Mouse (Mus musculus) Patski (cell line): Measurements from ENCODE around the gene Erbb3. TPM values are rescaled to one million over a fixed set of nuclear protein-coding genes. Genes with fewer than 3 reads are reported as not detected.
A peak's percentile ranks its signal among the peaks of the same experiment; 100 is the strongest.

Experiments used
- ATAC-seq: fragments of 100-300 bp; one replicate; pipeline ENCODE4 v1.8.0; 2021
- CTCF ChIA-PET: fragments of 350-600 bp; sonication (Branson Sonifier 250); formaldehyde crosslinking; loops from one replicate; lab custom pipeline; 2022; ENCODE audit warnings: inconsistent platforms; lab: Charles Lee
- POLR2A ChIA-PET: fragments of 350-600 bp; sonication (Branson Sonifier 250); formaldehyde crosslinking; loops from one replicate; lab custom pipeline; 2022; ENCODE audit warnings: antibody characterized with exemption, inconsistent platforms; lab: Charles Lee
- DNase-seq: peaks from one replicate; pipeline ENCODE4 v3.0.0-alpha.2; 2011; ENCODE audit warnings: low read depth, low spot score
- H3K27me3 ChIP-seq: fragments of 371-371 bp; one replicate; pipeline ENCODE4 v1.5.1; 2021
- CTCF ChIP-seq: fragments of 100-300 bp; IDR thresholded peaks from one replicate; pipeline ENCODE4 v1.5.1; 2021
- in situ Hi-C: fragments of 300-500 bp; cut with MboI; formaldehyde crosslinking; loops from 3 replicates; pipeline ENCODE4 v1.11.1; 2018; ENCODE audit warnings: low pct_unique_long_range_greater_than_20kb, mixed read lengths
- polyA plus RNA-seq: library from polyadenylated mRNA; unstranded; gene quantifications from one replicate; pipeline ENCODE4 v1.2.3, GENCODE M21; 2021

Erbb3 gene
- polyA plus RNA-seq, 1 experiment from 2014 or later, result 1.2 TPM

- no peak for ATAC-seq
- ChIA-PET POLR2A (no interaction called here), CTCF (no interaction called here)
- in situ Hi-C loops, result no loop called here
- no peak for DNase-seq
- TF ChIP-seq CTCF, result no peak
- H3K27me3 ChIP-seq, result peaks cover 5% of the 10 kb centered on the region
Observed at GRCm38 (mm10) chr10:128588136-128588535, 1.3 kb downstream of the Erbb3 start.

GRCm38 (mm10) chr10:128587697-128588096 lies 1.8 kb downstream of the Erbb3 start:
- ChIA-PET CTCF (interaction anchor here (1.2 kb wide), 1 partner anchor 53 kb away, joined by 3 read pairs; no protein-coding TSS in a partner anchor), POLR2A (no interaction called here)
- in situ Hi-C loops, result no loop called here
- no peak for TF ChIP-seq CTCF
- peaks cover 5% of the 10 kb centered on the region for H3K27me3 ChIP-seq
- DNase-seq (no peak), ATAC-seq (no peak)

GRCm38 (mm10) chr10:128587120-128587519 lies 2.3 kb downstream of the Erbb3 start:
- in situ Hi-C loops, result no loop called here
- peaks cover 5% of the 10 kb centered on the region for H3K27me3 ChIP-seq
- no peak for DNase-seq
- TF ChIP-seq CTCF, result no peak
- ChIA-PET CTCF (interaction anchor here (1.2 kb wide), 1 partner anchor 52 kb away, joined by 3 read pairs; no protein-coding TSS in a partner anchor), POLR2A (no interaction called here)
- ATAC-seq, result no peak

- no peak for ATAC-seq
- no peak for TF ChIP-seq CTCF
- no peak for DNase-seq
- POLR2A ChIA-PET, result no interaction called here
- in situ Hi-C loops, result no loop called here
- peaks cover 5% of the 10 kb centered on the region for H3K27me3 ChIP-seq
- CTCF ChIA-PET, result interaction anchor here (1.2 kb wide), 1 partner anchor 51 kb away, joined by 3 read pairs; no protein-coding TSS in a partner anchor
Observed at GRCm38 (mm10) chr10:128586546-128586945, 2.9 kb downstream of the Erbb3 start.

- DNase-seq (no peak), ATAC-seq (no peak)
- in situ Hi-C loops, result no loop called here
- POLR2A ChIA-PET, result no interaction called here
- peaks cover 5% of the 10 kb centered on the region for H3K27me3 ChIP-seq
- CTCF ChIA-PET, result interaction anchor here (0.9 kb wide), 1 partner anchor 10 kb away, joined by 3 read pairs; no protein-coding TSS in a partner anchor
- no peak for TF ChIP-seq CTCF
Observed at GRCm38 (mm10) chr10:128584386-128584785, 5.1 kb downstream of the Erbb3 start.

GRCm38 (mm10) chr10:128583644-128584043 lies 5.8 kb downstream of the Erbb3 start:
- TF ChIP-seq CTCF, result no peak
- POLR2A ChIA-PET, result no interaction called here
- DNase-seq, result peak; percentile 6
- H3K27me3 ChIP-seq, result peaks cover 3% of the 10 kb centered on the region
- in situ Hi-C loops, result no loop called here
- peak; percentile 78 for ATAC-seq
- CTCF ChIA-PET, result interaction anchor here (0.9 to 1.2 kb wide), 2 partner anchors 10 to 11 kb away, joined by 3 to 5 read pairs; no protein-coding TSS in a partner anchor

GRCm38 (mm10) chr10:128579731-128580130 lies 9.7 kb downstream of the Erbb3 start:
- ATAC-seq, result no peak
- in situ Hi-C loops, result no loop called here
- no peak for DNase-seq
- no peak for TF ChIP-seq CTCF
- POLR2A ChIA-PET, result no interaction called here
- no peaks in the 10 kb centered on the region for H3K27me3 ChIP-seq
- CTCF ChIA-PET, result interaction anchor here (2.9 kb wide), 1 partner anchor 11 kb away, joined by 11 read pairs; no protein-coding TSS in a partner anchor

DNA sequence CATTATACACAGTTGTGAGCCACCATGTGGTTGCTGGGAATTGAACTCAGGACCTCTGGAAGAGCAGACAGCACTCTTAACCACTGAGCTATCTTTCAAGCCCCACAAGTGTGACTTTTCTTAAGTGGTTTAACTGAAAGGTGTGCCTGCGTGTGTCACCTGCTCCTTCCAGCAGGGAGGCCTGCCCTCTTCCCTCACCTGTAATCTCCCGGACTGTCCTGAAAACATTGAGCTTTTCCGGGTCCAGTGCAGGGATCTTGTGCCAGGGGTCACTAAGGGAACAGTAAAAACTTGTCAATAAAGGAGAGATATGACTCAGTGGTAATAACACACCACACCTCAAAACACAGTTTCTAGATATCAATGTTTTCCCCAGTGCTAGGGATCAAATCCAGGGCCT lies 10.2 kb downstream of the Erbb3 start:
- H3K27me3 ChIP-seq, result no peaks in the 10 kb centered on the region
- DNase-seq (no peak), ATAC-seq (no peak)
- no peak for TF ChIP-seq CTCF
- CTCF ChIA-PET, result interaction anchor here (2.9 kb wide), 1 partner anchor 11 kb away, joined by 11 read pairs; no protein-coding TSS in a partner anchor
- POLR2A ChIA-PET, result no interaction called here
- in situ Hi-C loops, result no loop called here

- ChIA-PET POLR2A (no interaction called here), CTCF (no interaction called here)
- ATAC-seq, result no peak
- TF ChIP-seq CTCF, result no peak
- in situ Hi-C loops, result no loop called here
- no peaks in the 10 kb centered on the region for H3K27me3 ChIP-seq
- no peak for DNase-seq
Observed at GRCm38 (mm10) chr10:128578330-128578729, 11.1 kb downstream of the Erbb3 start.

GRCm38 (mm10) chr10:128575063-128575462 lies 14.4 kb downstream of the Erbb3 start:
- POLR2A ChIA-PET, result interaction anchor here (1.0 kb wide), 1 partner anchor 99 kb away, joined by 3 read pairs; the partner anchor contains the start of gene Suox
- ATAC-seq (no peak), DNase-seq (no peak)
- in situ Hi-C loops, result no loop called here
- CTCF ChIA-PET, result no interaction called here
- TF ChIP-seq CTCF, result no peak
- no peaks in the 10 kb centered on the region for H3K27me3 ChIP-seq

GRCm38 (mm10) chr10:128565788-128566531 lies 23.5 kb downstream of the Erbb3 start, which contains the start of gene Pa2g4:
Gene Pa2g4 (minus strand): TSS chr10:128565987.
- no peaks in the 10 kb centered on the region for H3K27me3 ChIP-seq
- peak; percentile 90 for DNase-seq
- ChIA-PET CTCF (interaction anchor here (0.9 to 2.4 kb wide), 3 partner anchors 15 to 47 kb away, joined by 3 to 11 read pairs (median 3); no protein-coding TSS in a partner anchor), POLR2A (interaction anchor here (0.8 to 1.4 kb wide), 2 partner anchors 18 to 47 kb away, joined by 3 read pairs; no protein-coding TSS in a partner anchor)
- peak; percentile 96 for ATAC-seq
- no peak for TF ChIP-seq CTCF
- in situ Hi-C loops, result no loop called here
